Mouse (Mus musculus) cerebellum, adult 8-10 months (tissue): ENCODE results near the gene Gm10401.

Experiments
- DNase-seq: peaks from one replicate; pipeline ENCODE4 v3.0.0; 2022

Gene Gm10401

DNA sequence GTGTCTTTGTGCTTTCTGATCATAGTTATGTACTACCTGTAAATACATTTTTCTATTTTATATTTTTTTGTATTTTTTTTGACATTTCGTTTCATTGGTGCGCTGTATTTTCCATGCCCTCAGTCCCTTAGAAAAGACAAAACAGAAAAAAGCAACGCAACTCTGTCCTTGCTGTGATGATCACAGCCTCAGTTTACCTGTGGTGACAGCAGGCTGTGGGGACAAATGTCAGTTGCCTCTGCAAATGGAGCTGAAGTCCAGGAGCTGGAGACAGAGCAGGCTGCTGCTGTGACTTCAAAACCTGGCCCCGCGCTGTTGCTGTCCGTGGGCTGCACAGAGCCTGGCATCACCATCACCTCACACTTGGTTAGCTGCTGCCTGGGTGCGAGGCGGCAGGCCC is at the start of gene Gm10401:
Gene Gm10401 (minus strand): TSS at position 101 of the 400 bp plus-strand sequence.
- DNase-seq: no peak

DNA sequence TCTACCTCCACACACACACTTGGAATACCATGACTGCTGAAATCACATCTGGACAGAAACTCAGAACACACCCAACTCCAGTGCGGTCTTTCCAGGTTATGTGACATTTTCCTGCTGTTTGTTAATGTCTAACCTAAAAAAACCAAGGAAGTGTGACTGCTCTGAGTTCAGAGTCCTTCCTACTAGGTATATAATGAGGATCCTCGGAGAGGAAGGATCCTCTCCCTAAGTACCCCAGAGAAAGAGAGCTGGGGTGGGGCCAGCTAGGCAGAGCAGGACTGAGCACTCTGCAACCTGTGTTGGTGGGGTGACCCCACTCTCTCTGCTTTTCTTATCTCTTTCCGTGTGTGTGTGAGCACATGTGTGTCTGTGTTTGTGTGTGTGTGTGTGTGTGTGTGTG is 49.3 kb upstream of the Gm10401 start:
- no peak for DNase-seq

DNA sequence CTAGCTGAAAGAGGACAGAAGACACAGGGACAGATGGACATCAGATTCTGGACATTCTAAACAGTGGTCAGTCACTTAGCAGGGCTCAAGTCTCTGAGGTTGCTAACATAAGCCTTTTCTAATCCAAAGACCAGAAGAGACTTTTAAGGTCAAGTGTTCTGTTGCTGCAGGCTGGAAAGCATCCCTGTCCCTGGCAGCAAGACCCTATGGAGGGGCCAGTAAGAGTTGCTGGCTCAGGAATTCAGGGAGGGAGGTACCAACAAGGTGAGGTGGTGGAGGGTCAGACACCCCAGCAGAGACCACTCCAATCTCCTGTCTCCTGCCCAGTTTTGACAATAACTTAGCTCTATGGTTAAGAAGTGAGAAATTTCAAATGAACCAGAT is 48.6 kb upstream of the Gm10401 start:
- DNase-seq: no peak

DNA sequence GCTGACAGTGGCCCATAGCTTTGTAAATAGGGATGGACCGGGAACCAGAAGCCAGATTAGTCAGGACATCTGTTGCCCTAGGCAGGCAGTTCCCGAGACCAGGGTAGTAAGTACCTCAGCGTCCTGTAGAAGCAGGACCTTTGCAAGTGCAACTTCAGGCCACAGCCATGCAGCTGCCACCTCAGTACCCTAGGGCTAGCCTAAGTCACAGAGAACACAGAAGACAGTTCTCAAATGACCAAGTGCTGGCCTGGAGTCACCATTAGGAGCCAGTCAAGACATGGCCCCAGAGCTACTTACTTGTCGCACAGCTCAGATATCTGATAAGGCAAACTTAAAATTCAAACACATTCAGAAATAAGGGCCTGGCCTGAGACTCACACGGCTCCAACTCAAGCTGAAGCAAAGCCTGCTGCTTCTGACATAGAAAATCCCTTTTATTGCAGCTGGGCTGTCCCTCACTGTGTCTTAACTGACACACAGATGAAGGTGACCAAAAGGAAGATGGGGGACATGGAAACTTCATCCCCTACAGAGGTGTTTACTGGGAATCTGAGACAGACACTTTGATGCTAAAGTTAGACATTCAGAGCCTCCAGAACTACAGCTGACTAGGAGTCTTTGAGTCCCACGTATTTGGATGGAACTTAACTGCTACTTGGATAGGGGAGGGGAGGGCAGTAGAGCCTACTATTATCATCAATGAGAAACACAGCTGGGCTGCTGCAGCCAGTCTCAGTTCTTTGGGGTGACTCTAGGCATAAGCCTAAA is 48.1 kb upstream of the Gm10401 start:
- no peak for DNase-seq

DNA sequence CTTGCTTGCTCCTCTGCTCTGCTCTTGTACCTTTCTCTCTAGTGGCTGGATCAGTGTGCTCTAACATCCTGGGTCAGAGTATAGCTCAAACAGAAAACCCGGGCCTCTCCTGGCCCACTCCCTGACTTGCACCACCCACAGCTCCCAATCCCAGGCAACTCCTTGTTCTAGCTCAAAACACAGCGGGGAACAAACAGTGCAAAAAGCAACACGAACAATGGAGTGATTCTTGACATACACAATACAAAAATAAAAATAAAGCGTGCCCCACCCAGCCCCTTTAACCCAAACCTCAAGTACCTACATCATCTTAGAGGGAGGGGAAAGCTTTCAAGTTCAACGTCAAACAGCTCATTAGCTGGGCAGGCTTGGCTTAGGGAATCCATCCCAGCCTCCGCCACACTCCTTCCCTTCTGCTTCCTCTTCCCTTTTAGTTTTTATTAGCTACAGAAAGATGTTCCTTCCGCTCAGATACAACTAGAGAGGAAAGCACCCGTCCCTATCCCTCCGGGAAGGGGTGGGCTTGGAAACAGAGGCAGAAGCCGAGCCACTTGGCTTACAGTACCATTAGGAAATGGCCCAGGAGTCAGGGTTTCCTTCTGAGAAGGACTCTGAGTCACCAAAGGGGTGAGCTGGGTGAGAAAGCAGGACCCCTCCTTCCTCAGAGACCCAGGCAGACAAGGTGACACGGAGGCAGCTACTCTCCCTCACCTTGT is 47.3 kb upstream of the Gm10401 start:
- no peak for DNase-seq

GRCm38 (mm10) chr5:115144471-115144870 is 46.4 kb upstream of the Gm10401 start:
- DNase-seq: no peak

DNA sequence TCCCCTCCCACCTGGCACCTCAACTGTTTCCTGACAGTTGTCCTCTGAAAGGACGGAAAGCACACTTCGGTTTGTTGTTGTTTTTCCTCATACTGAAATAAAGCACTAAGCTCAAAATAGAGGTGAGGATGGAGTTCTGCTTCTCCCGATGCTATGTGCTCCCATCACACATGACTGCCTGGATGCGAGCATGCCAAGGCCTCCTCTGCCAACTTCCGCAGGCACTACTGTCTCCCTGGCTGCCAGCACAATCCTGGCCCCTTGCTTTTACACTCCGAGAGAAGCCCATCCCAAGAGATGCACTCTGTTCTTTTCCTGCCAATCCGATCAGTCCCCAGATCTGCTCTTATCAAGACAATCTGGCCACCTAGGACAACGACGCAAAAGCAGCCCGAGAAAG is 45.5 kb upstream of the Gm10401 start:
- DNase-seq: no peak

DNA sequence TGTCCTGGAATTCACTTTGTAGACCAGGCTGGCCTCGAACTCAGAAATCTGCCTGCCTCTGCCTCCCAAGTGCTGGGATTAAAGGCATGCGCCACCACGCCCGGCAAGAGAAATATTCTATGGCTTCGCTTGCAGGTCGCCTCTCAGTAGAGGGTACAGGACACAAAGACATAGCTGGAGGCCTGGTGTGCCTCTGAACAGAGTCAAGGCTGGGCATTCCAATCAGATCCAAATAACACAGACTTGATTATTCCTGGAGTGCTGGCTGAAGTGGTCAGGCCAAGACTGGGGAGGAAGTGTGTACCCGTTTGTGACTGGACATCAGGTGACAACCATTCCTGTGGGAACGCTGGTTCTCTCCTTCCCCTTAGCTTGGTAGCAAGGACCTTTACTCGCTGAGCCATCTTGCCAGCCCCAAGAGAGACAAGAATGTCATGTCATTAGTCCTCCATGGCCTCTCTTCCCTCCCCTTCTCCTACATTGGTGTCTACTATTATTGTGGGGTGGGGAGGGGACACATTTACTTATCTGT is 44.1 kb upstream of the Gm10401 start:
- no peak for DNase-seq

- DNase-seq: no peak
These were observed 42.6 kb upstream of the Gm10401 start for GRCm38 (mm10) chr5:115140726-115141125.

DNA sequence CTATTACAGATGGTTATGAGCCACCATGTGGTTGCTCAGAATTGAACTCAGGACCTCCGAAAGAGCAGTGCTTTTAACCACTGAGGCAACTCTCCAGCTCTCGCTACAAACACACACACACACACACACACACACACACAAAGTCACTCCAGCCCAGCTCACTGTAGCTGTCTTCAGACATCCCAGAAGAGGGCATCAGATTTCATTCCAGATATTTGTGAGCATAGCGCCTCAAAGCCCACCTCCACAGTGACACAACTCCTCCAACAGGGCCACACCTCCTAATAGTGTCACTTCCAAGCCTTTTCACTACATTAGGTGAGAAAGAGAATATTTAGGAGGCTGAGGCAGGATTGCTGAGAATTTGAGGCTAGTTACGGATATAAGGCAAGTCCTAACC is 41.0 kb upstream of the Gm10401 start:
- no peak for DNase-seq

DNA sequence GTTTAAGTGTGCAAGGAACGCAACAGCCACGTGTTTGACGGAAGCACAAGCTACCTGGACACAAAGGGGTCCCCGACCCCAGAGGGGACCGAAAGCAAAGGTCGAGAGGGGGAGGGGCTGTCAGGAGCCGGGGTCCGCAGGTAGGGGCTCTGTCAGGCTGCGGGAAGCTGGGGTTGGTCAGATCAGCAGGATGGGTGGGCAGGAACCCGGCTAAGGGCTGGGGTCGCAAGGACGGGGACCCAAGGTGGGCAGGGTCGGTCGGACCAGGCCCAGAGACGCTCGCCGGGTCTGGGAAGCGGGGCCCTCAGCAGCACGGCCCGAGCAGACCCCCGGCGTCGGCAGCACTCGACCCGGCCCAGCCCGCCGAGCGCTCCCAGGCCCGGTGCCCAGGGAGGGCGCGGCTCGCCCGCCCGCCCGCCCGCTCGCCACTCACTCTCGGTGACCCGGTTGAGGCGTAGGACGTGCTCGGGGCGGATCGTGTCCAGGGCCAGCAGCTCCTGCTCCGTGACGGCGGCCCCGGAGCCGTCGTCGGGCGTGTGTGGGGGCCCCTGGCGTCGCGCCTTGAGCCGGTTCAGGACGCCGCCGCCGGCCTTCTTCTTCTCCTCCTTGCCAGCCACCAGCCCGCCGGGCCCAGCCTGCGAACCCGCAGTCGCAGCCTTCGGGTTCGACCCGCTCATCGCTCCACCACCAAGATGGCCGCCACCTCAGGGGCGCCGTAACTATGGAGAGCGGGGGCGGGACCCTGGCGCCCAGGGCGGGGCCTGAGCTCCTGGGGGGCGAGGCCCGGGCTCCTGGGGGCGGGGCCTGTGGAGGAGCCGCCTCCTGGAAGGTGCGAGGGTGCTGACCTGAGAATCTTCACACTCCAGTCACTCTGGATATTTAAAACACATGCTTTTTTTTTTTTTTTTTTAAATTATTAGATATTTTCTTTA is 36.4 kb upstream of the Gm10401 start, which contains the start of gene Unc119b:
Gene Unc119b (minus strand): TSS at position 742 of the 932 bp plus-strand sequence.
- peak; percentile 89 for DNase-seq

- DNase-seq: no peak
These were observed 35.4 kb upstream of the Gm10401 start for GRCm38 (mm10) chr5:115133358-115134066.

- DNase-seq: no peak
These were observed 34.4 kb upstream of the Gm10401 start for GRCm38 (mm10) chr5:115132465-115132864.

- DNase-seq: no peak
These were observed 31.2 kb upstream of the Gm10401 start for GRCm38 (mm10) chr5:115129328-115129727.

- DNase-seq: no peak
These were observed 29.5 kb upstream of the Gm10401 start for GRCm38 (mm10) chr5:115127421-115128179.

DNA sequence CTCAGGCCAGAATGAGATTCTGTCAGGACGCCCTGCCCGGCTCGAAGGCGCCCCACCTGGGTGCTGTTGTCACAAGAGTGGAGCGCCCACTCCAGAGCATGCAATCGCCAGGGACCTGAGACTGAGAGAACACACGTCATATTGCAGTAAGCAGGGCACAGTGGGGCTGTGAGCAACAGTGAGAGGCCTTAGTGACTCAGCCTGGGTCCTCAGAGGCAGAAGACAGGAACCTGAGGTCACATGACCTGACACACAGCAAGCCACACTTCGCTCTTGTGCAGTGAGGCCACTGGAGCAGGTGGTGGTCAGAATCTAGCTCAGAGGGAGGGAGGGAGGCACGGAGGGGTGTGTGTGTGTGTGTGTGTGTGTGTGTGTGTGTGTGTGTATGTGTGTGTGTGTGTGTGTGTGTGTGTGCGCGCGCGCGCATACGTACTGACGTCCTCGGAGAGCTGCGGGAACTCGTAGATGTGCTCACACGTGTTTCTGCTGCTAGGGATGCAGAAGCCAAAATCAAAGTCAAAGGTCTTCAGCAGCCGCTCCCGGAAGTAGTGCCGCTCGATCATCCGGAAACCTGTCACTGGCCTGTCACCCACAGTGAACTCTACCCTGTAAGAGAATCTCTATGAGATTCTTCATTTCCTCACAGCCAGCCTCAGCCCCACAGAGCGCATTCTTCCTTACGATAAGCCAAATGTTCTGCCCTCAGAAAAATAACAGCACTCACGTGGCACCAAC is 28.6 kb upstream of the Gm10401 start:
- DNase-seq: no peak

DNA sequence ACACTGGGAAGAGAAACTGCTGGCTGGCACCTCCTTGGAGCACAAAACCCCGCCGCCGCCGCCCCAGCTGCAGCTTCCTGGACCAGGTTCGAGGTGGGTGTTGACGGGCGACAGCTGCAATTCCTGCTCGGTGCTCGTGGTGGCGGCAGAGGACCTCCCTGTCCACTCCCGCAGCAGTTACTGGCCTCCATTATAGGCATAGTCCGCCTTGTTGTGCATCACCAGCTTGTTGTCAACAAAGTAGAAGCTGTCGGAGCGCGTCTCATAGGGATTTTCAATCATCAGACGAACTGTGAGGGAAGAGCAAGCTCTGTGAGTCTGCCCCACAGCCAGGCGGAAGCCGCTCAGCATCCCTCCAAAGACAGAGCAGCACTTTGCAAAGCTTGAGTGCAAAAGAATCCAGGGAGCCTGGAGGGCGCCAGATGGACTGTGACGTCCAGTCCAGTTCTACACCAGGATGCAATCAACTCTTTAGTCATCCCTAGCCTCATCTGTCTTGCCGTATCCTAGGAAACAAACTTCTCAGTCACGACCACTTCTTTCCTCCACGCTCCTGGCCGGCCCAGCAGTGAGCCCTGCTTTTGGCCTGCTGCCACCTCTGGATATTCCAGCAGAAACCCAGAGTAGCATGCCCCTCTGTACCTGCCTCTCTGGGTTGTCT is 27.2 kb upstream of the Gm10401 start:
- peak; percentile 88 for DNase-seq

DNA sequence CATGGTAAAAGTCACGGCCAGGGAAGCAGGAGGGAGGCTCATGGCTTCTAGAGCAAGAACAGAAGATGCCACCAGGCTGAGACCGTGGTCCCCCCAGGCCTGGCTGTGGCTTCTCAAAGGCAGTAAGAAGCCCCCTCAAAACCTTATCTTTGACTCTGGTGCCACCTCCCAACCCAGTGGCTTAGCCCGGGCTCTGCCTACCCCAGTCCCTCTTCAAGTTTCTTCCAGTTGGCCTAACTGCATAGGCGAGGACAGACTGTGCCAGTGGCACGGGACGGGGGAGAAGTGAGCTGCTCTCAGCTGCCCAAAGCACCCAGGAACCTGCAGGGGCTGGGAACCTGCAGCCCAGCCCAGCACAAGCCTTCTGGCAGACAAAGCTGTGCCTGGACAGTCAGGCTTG is 26.6 kb upstream of the Gm10401 start:
- no peak for DNase-seq

DNA sequence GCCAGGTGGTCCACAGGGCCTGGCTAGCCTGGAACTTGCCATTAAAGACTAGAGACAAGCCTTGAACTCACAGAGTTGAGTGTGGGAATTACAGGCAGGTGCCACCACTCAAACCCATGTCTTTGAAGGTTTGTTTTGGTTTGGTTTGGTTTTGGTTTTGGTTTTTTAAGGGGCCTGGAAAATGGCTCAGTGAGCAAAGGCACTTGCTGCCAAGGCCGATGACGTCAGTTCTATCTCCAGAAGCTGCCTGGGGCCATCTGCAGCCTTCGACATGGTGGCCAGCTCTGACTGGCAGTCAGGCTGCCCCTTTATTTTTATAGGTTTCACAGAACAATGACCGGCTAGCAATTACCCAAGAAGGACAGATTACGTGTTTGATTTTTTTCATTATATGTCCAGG is 22.9 kb upstream of the Gm10401 start:
- peak; percentile 48 for DNase-seq

DNA sequence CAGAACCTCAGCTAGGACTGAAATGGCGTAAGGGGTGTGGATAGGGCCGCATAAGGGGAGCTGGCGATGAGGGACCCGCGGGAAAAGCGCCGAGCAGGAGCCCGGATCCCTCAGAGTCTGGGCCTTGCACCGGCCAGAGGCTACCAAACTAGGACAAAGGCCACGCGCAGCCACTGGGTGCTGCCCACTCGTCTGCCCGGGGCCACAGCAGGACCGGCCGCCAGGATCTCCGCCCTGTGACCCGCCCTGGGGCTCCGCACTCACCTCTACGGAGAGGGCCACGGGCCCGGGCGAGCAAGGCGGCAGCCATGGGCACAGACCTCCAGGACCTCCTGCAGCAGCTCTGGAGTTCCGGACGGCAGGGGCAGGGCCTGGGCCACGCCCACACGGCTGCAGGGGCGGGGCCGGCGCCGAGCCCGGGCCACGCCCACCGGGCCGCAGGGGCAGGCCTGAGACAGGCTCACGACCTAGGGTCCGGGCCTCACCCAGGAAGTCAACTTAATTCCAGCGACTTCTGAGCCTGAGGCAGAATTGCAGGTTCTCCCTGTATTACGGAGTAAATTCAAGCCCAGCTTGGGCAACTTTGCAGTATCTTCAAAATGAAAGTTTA is 21.0 kb upstream of the Gm10401 start, which contains the start of gene Acads:
Gene Acads (minus strand): TSS at position 386 of the 610 bp plus-strand sequence.
- peak; percentile 60 for DNase-seq
